Mouse (Mus musculus) neural tube, embryonic 13.5 days (tissue): Measurements from ENCODE around the gene Ccdc144b. TPM values are rescaled to one million over a fixed set of nuclear protein-coding genes. Genes with fewer than 3 reads are reported as not detected.

ENCODE experiments used
- ATAC-seq: fragments of 200-750 bp; cut with Nextera tagmentation; 2 replicates; pipeline ENCODE4 v1.8.0; 2017; ENCODE audit warnings: low read depth, mild to moderate bottlenecking, moderate TSS enrichment, moderate library complexity
- H3K27ac ChIP-seq: fragments of 300-500 bp; sonication (generic); replicated peaks from 2 replicates; pipeline ENCODE4 v1.5.1; 2015; ENCODE audit warnings: moderate library complexity, mild to moderate bottlenecking, inconsistent platforms
- H3K27me3 ChIP-seq: fragments of 300-500 bp; sonication (generic); 2 replicates; pipeline ENCODE4 v1.6.1; 2015; ENCODE audit warnings: mild to moderate bottlenecking, inconsistent platforms
- H3K36me3 ChIP-seq: fragments of 300-500 bp; sonication (generic); 2 replicates; pipeline ENCODE4 v1.6.1; 2015; ENCODE audit warnings: mild to moderate bottlenecking, inconsistent platforms
- H3K4me1 ChIP-seq: fragments of 300-500 bp; sonication (generic); replicated peaks from 2 replicates; pipeline ENCODE4 v1.6.1; 2015; ENCODE audit warnings: inconsistent platforms
- H3K4me2 ChIP-seq: fragments of 300-500 bp; sonication (generic); 2 replicates; pipeline ENCODE4 v1.6.1; 2015; ENCODE audit warnings: inconsistent platforms, mild to moderate bottlenecking, moderate library complexity
- H3K4me3 ChIP-seq: fragments of 300-500 bp; sonication (generic); 2 replicates; pipeline ENCODE4 v1.5.1; 2015; ENCODE audit warnings: mild to moderate bottlenecking, inconsistent platforms
- H3K9ac ChIP-seq: fragments of 300-500 bp; sonication (generic); 2 replicates; pipeline ENCODE4 v1.6.1; 2015; ENCODE audit warnings: moderate library complexity, mild to moderate bottlenecking, inconsistent platforms
- H3K9me3 ChIP-seq: fragments of 300-500 bp; sonication (generic); 2 replicates; pipeline ENCODE4 v1.6.1; 2016; ENCODE audit warnings: inconsistent platforms
- WGBS: fragments of 180-500 bp; shearing (Covaris S2); methylation state at CpG from one replicate; pipeline ENCODE4 v1.1.7; 2015; 5-methylcytosine and 5-hydroxymethylcytosine counted together
- polyA plus RNA-seq: library from polyadenylated mRNA; unstranded; fragments of >200 nt; fragmentation: Nextera tagmentation; extraction: Ambion mirVana; gene quantifications from 2 replicates; pipeline ENCODE4 v1.2.1, GENCODE M21; 2015

Gene Ccdc144b
- polyA plus RNA-seq, 1 experiment from 2014 or later = not detected

DNA sequence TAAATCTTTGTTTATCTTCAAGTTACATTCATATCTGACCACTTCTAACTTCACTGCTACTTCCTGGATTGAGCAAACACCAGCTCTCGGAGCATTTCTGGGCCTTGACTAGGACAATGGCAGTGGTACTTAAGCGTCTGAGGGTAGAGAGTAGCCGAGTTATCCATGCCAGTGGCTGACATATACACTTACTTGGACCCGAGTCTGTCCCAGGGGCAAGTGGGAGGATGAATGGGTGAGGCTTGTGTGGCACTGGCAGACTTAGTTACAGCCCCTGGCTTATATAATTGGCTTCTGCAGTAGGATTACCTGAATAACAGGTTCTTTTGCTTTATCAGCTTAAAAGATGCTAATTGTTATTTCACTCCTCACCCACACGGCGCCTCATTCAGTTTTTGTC lies 14.4 kb upstream of the Ccdc144b start:
- Histone ChIP-seq H3K4me2 (no peak overlapping the region), H3K9me3 (no peaks in the 10 kb centered on the region), H3K4me3 (no peak overlapping the region), H3K27ac (no peak overlapping the region), H3K9ac (no peak overlapping the region), H3K27me3 (peaks cover 17% of the 10 kb centered on the region), H3K36me3 (peaks cover 21% of the 10 kb centered on the region; the same call in 1 of the 2 replicates), H3K4me1 (peaks cover 22% of the 10 kb centered on the region)
- WGBS = 92% methylated on average over 6 of the region's 6 CpGs
- no peak for ATAC-seq

DNA sequence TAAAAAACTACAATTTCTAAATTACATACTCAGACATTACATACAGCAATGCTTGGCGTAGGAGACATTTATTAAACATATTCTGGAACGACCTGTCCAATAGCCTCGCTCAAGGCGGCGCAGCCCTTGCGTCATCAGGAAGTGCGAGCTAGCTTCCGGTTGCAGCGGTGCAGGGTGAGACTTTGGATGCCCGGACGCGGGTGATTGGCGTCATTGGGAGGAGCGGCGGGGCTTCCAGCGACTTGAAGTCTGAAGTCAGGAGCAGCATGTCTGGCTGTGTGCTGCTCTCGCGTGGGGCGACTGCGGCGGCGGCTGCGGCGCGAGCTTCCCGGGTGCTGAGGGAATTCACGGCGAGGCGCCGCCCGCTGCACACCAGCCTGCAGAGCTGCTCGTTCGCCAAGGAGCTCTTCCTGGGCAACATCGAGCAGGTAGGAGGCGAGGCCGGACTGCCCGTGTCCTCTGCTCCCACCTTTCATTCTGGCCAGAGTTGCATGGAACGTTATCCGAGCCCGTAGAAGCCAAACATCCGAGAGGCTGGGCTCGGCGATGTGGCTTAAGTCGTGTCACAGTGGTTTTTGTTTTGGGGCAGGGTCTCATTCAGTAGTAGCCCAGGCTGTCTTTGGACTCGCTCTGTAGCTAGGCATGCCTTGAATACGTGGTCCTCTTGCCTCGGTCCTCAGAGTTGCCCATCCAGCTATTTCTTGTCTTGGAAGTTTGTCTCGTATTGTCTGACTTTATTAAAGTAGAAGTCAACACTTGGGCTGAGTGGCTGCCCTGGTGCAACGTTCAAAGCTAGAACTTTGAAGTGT lies 12.7 kb upstream of the Ccdc144b start, which contains the start of gene Acad9:
TSS of gene Acad9 (plus strand) at position 137 of the 809 bp plus-strand sequence.
- Histone ChIP-seq H3K4me1 (peaks cover 22% of the 10 kb centered on the region), H3K27ac (peak within 1 kb of the TSS; percentile 72), H3K4me3 (peak within 1 kb of the TSS; percentile 87), H3K4me2 (peak within 1 kb of the TSS; percentile 87), H3K27me3 (peaks cover 28% of the 10 kb centered on the region), H3K9ac (peak within 1 kb of the TSS; percentile 88), H3K9me3 (no peaks in the 10 kb centered on the region), H3K36me3 (peaks cover 17% of the 10 kb centered on the region; the same call in 1 of the 2 replicates)
- ATAC-seq = peak; percentile 99
- under 1% methylated on average over 49 of the region's 49 CpGs for WGBS

DNA sequence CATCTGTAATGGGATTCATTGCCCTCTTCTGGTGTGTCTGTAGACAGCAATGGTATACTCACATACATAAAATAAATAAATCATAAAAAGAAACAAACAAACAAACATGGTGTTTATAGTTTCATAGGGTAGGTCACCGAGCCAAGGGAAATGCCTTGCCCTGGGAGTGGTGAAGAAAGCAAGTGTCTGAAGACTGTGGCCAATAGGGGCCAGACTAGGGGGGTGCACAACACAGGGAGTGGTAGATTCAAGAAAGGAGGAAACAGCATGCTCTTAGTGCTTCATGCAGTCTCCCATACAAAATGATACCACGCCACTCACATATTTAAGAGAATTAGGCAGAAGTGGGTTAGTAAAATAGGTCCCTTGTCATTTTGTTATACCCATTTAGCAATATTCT lies 11.8 kb upstream of the Ccdc144b start:
- Histone ChIP-seq H3K4me2 (peak overlapping the region; percentile 87), H3K9ac (no peak overlapping the region), H3K27ac (no peak overlapping the region), H3K36me3 (peaks cover 8% of the 10 kb centered on the region; the same call in 1 of the 2 replicates), H3K27me3 (peaks cover 34% of the 10 kb centered on the region), H3K4me1 (peaks cover 22% of the 10 kb centered on the region), H3K4me3 (peak overlapping the region; percentile 87), H3K9me3 (no peaks in the 10 kb centered on the region)
- ATAC-seq = peak; percentile 40; the same call in 1 of the 2 replicates
- WGBS = 97% methylated on average over 2 of the region's 2 CpGs

DNA sequence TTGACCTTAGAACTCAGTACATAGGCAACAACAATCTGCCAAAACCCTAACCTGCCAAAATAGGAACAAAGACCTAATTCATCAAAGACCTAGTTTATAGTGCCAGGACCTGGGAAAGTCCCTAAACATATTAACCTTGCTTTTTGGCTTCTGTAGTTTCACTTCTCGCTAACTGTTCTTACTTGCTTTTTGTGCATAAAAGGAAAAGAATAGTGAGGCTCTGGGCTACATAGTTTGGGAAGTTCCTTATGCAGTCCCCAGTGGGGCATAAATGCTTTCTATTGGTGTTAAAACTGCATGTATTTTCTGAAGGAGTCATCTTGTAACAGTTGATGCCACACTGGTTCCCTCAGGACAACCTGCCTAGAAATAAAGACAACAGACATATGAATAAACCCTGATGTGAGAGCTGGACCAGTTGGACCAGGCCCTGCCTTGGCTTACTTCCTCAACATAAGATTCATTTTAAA lies 11.3 kb upstream of the Ccdc144b start:
- Histone ChIP-seq H3K36me3 (0 out of 2 replicates have a peak, but pooled peaks cover 4% of the 10 kb centered on the region), H3K27me3 (peaks cover 34% of the 10 kb centered on the region), H3K4me2 (no peak overlapping the region), H3K4me1 (peaks cover 22% of the 10 kb centered on the region), H3K9me3 (no peaks in the 10 kb centered on the region), H3K27ac (no peak overlapping the region), H3K4me3 (no peak overlapping the region), H3K9ac (no peak overlapping the region)
- WGBS = 91% methylated on average over 1 of the region's 1 CpGs
- no peak for ATAC-seq

DNA sequence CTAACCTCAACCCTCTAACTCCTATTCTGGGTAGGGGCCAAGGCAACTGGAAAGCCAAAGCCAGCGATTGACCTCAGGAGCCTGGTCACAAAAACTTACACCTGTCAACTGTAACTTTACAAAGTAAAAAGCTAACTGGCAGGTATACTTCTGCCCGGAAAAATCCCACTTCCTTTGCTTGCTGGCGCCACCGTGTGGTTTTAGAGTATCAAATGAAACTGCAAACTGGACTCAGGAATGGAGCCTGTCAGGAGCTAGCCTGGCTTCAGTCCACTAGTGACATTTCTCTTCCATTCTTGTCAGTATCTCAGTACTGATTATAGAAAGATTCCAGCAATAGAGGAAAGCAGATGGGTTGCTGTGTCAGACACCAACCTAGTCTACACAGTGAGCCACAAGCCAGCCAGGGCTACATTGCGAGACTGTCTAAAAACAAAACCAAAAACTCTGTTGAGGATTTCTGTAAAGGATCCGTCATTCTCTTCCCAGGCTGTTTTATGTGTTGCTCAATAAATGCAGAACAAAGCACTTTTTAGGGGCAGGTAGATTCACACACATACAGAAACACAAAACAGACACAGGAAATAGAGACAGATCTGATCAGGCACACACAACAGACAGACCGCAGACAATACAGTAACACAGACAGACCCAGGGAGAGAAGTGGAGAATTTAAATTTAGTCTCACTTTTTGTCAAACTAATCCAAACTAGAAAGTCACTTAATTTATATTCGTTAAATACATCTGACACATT lies 6.9 kb upstream of the Ccdc144b start:
- Histone ChIP-seq H3K4me1 (peaks cover 3% of the 10 kb centered on the region; the same call in 1 of the 2 replicates), H3K9me3 (no peaks in the 10 kb centered on the region), H3K27ac (no peak overlapping the region), H3K4me3 (no peak overlapping the region), H3K36me3 (no peaks in the 10 kb centered on the region), H3K27me3 (peaks cover 34% of the 10 kb centered on the region), H3K9ac (no peak overlapping the region), H3K4me2 (no peak overlapping the region)
- WGBS = 35% methylated on average over 8 of the region's 8 CpGs
- no peak for ATAC-seq

DNA sequence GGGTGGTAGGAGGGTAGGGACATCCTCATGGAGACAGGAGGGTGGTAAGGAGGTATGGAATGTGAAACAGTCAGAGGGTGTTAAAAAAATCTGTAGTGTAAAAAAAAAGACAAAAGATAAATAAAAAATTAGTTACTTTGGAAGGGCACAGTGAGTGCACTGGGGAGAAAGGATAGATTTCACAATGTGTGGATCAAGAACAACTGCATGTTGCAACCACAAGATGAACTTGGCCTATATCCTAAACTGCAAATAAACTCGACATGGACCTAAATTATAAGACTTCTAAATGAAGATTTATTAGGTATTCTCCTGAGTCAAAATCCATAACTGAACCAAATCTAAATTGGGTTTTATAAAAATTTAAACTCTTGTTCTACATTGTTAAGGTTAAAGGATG lies 4.2 kb downstream of the Ccdc144b start:
- no peaks in the 10 kb centered on the region for H3K9me3 ChIP-seq
- WGBS = 78% methylated on average over 1 of the region's 1 CpGs
- H3K4me3 ChIP-seq = no peak overlapping the region
- no peak overlapping the region for H3K4me2 ChIP-seq
- no peaks in the 10 kb centered on the region for H3K4me1 ChIP-seq
- no peaks in the 10 kb centered on the region for H3K27me3 ChIP-seq
- no peak for ATAC-seq
- no peak overlapping the region for H3K27ac ChIP-seq
- H3K36me3 ChIP-seq = no peaks in the 10 kb centered on the region
- no peak overlapping the region for H3K9ac ChIP-seq

DNA sequence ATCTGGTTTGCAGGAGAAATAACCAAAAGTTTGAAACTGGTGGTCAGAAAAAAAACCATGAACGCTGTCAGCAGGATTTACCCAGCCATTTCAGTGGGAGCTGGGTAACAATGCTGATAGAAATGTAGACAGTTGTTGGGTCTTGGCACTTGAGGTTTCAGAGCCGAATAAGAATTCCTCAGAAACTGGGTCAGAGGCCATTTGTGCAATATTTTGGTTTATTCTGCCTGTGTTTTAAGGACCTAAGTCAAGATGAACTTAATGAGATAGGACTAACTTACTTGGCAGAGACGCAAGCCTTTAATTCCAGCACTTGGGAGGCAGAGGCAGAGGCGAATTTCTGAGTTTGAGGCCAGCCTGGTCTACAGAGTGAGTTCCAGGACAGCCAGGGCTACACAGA lies 8.3 kb downstream of the Ccdc144b start:
- Histone ChIP-seq H3K27me3 (no peaks in the 10 kb centered on the region), H3K9ac (no peak overlapping the region), H3K4me3 (no peak overlapping the region), H3K4me1 (no peaks in the 10 kb centered on the region), H3K9me3 (no peaks in the 10 kb centered on the region), H3K4me2 (no peak overlapping the region), H3K27ac (no peak overlapping the region), H3K36me3 (no peaks in the 10 kb centered on the region)
- no peak for ATAC-seq
- WGBS = 75% methylated on average over 4 of the region's 4 CpGs

DNA sequence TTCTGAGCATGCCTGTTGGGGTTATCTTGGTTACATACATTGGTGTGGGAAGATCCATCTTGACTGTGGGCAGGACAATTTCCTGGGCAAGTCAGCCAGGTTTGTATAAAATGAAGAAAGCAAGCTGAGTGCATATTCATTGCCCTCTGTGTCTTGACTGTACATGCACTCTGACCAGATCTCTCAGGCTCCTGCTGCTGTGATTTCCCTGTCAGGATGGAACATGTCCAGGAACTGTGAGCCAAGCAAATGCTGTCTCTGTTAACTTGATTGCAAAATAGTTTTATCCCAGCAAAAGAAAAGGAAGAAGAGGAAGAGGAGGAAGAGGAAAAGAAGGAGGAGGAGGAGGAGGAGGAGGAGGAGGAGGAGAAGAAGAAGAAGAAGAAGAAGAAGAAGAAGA lies 8.8 kb downstream of the Ccdc144b start:
- H3K9ac ChIP-seq = no peak overlapping the region
- H3K9me3 ChIP-seq = no peaks in the 10 kb centered on the region
- H3K36me3 ChIP-seq = no peaks in the 10 kb centered on the region
- H3K4me2 ChIP-seq = no peak overlapping the region
- no peak overlapping the region for H3K4me3 ChIP-seq
- H3K27ac ChIP-seq = no peak overlapping the region
- ATAC-seq = no peak
- H3K4me1 ChIP-seq = no peaks in the 10 kb centered on the region
- no peaks in the 10 kb centered on the region for H3K27me3 ChIP-seq

DNA sequence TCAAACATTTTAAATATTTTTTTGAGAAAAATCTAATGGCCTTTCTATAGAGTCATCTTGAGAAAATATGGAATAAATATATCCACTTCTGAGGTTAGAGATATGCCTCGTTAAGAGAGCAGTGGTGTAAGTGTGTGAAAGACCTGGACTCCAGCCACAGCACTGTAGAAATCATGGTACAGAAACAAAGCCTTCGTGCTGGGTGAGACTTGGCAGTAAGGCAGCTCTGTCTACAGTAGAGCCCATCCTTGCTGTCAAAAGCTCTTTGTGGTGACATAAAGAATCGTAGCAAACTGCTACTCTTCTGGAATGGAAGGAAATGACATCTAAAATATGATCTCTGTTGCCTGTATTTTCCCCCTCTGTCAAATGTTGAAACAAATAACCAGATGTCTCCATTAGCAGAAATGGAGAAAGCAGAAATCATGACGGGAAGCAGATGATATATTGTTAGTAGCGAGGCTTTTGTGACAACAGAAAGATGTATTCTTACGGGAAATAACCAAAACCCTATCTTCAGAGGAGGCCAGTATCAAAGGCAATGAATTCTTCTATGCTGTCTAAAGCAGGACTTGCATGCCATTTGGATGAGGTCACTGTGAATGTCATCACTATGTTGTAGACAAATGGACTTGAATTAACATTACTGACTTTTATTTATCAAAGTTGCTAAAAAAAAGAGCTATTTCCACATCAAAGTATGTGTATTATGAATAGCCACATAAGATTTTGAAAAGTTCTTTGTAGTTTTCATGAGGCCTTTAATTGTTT lies 21.4 kb downstream of the Ccdc144b start:
- H3K27ac ChIP-seq = no peak overlapping the region

DNA sequence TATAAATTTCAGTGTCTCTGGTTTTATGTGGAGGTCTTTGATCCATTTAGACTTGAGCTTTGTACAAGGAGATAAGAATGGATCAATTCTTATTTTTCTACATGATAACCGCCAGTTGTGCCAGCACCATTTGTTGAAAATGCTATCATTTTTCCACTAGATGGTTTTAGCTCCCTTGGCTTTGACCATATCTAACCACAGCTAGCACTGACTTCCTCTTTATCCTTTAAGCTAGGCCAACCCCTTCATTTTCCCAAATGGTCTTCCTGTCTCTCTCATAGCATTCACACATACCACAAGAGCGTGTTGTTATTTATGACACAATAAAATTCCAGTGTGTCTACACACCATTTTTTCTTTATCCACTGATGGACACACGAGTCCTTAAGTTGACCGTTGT lies 23.4 kb downstream of the Ccdc144b start:
- H3K4me1 ChIP-seq = no peaks in the 10 kb centered on the region
- H3K9ac ChIP-seq = no peak overlapping the region
- H3K36me3 ChIP-seq = no peaks in the 10 kb centered on the region
- H3K4me3 ChIP-seq = no peak overlapping the region
- H3K27me3 ChIP-seq = no peaks in the 10 kb centered on the region
- WGBS = 86% methylated on average over 4 of the region's 4 CpGs
- no peaks in the 10 kb centered on the region for H3K9me3 ChIP-seq
- no peak overlapping the region for H3K4me2 ChIP-seq
- H3K27ac ChIP-seq = no peak overlapping the region
- ATAC-seq = no peak

More for the DNA sequence above, 21.4 kb downstream of the Ccdc144b start:
- WGBS = 55% methylated on average over 6 of the region's 6 CpGs
- no peak overlapping the region for H3K9ac ChIP-seq
- no peaks in the 10 kb centered on the region for H3K27me3 ChIP-seq
- H3K9me3 ChIP-seq = no peaks in the 10 kb centered on the region
- no peaks in the 10 kb centered on the region for H3K36me3 ChIP-seq
- H3K4me3 ChIP-seq = no peak overlapping the region
- H3K4me2 ChIP-seq = no peak overlapping the region
- no peak for ATAC-seq
- H3K4me1 ChIP-seq = no peaks in the 10 kb centered on the region

DNA sequence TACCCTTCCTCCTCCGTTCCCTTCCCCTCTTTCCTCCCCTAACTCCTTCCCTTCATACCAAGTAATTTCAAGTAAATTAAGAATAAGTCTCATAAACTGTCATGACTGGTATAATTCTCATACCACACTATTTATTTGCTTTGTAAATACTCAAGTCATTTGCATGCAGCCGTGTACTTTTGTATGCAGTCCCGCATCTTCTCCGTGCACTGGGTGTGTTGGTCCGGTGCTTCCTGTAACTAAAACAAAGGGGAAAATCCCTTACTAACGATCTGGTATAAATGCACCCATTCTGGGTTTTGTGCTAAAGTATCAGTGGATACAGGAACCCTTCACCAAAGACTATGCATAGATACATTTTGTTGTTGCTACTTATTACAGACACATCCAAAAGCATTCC lies 27.6 kb downstream of the Ccdc144b start:
- H3K4me3 ChIP-seq = no peak overlapping the region
- H3K27me3 ChIP-seq = no peaks in the 10 kb centered on the region
- no peak overlapping the region for H3K9ac ChIP-seq
- WGBS = 88% methylated on average over 6 of the region's 6 CpGs
- no peak overlapping the region for H3K27ac ChIP-seq
- no peaks in the 10 kb centered on the region for H3K4me1 ChIP-seq
- no peaks in the 10 kb centered on the region for H3K36me3 ChIP-seq
- ATAC-seq = no peak
- H3K9me3 ChIP-seq = no peaks in the 10 kb centered on the region
- no peak overlapping the region for H3K4me2 ChIP-seq

DNA sequence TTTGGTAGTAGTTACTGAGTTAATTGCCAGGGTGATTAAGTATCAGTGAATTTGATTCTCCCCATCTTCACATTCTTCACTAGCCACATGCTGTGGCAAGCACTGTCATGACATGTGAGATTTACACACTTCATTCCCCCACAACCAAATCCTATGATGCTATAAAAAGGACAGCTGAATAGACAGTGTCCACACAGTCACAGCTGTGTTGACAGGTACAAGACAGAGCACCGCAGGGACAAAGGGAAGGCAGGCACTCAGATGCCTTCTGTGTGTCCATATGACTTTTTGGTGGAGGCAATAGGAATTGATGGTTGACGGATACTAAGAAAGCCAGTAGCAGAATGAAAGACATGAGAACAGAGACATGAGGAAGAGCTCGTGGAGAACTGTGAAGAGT lies 42.1 kb downstream of the Ccdc144b start:
- WGBS = 42% methylated on average over 3 of the region's 3 CpGs
- H3K4me2 ChIP-seq = no peak overlapping the region
- no peak overlapping the region for H3K4me3 ChIP-seq
- no peaks in the 10 kb centered on the region for H3K4me1 ChIP-seq
- no peaks in the 10 kb centered on the region for H3K36me3 ChIP-seq
- H3K27ac ChIP-seq = no peak overlapping the region
- H3K9me3 ChIP-seq = no peaks in the 10 kb centered on the region
- no peaks in the 10 kb centered on the region for H3K27me3 ChIP-seq
- no peak overlapping the region for H3K9ac ChIP-seq
- no peak for ATAC-seq
